Mouse (Mus musculus): ENCODE measurements at regions not wholly inside any gene's neighbourhood (a gene's known extent, or its start where the extent isn't known, plus 50 kb on each side); places are given as distances from the start of the nearest gene placed in this dataset.

- TF ChIP-seq POLR2A (IDR thresholded peaks at IDR 0.05; ENCODE audit: low read depth, low read length), result no peak
- no peak for TF ChIP-seq CTCF (IDR thresholded peaks at IDR 0.05; ENCODE audit: extremely low read depth, insufficient read depth, insufficient read length, insufficient replicate concordance)
Observed at GRCm38 (mm10) chr11:45296772-45297171, 555.1 kb upstream of the Clint1 start.

All from spleen, adult 2 months (tissue).